ENCODE assay signal across 8 mouse cellular contexts in the genomic region with DNA sequence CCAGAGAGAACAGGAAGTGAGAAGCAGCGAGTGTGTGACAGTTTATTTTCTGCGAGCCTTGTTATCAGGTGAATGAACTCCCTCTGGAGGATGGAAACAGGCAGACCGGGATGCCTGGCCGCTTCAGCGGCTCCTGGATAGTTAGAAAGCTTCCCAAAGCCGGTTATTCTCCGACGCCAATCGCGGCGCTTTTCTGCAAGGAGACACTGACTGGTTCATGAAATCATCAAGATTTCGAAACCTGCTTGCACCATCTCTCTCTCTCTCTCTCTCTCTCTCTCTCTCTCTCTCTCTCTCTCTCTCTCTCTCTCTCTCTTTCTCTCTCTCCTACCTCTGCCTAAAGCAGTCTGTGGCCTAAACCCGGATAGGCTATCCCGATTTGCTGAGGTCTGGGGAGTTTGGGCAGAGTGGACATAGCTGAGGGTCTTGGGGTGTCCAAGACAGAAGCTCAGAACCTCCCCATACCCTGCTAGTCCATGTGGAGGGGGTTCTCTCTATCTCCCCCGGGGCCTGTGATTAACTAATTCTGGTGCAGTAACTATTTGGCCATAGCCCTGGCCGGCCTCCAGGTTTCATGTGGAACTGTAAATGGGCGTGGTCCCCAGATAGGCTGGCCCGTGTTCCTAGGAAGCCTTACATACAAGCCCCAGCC. TPM values are rescaled to one million over a fixed set of nuclear protein-coding genes. Genes with fewer than 3 reads are reported as not detected.
DNase-seq lines count a peak whose midpoint lies in the region; ATAC-seq and TF ChIP-seq lines count a peak whose summit lies in the region.

No protein-coding gene starts in this region.

- under 1% methylated on average over 18 of the region's 18 CpGs for WGBS in heart, embryonic 14.5 days
- WGBS in kidney, embryonic 16.5 days = 7% methylated on average over 18 of the region's 18 CpGs
- 1% methylated on average over 18 of the region's 18 CpGs for WGBS in lung, embryonic 16.5 days

- peak; percentile 78 for ATAC-seq in Patski
- ATAC-seq in heart, embryonic 14.5 days (ENCODE audit: insufficient number of reproducible peaks, insufficient read depth, low FRiP score, low read depth) = peak; percentile 77
- ATAC-seq in kidney, embryonic 16.5 days (ENCODE audit: low FRiP score, low TSS enrichment) = 0 out of 2 replicates have a peak, but pooled peaks have one; percentile 42
- ATAC-seq in lung, embryonic 16.5 days (ENCODE audit: low read depth) = peak; percentile 68
- peak; percentile 28 for ATAC-seq in neutrophil, adult 5-6 weeks (ENCODE audit: extremely low read depth, insufficient number of reproducible peaks, low FRiP score, poor library complexity, severe bottlenecking)

- DNase-seq in B cell, adult 2 months = peak; percentile 66 to 68
- DNase-seq in Patski (ENCODE audit: low read depth, low spot score) = no peak
- DNase-seq in thymus, postnatal 36 days = peak; percentile 72 to 74

- H3K4me3 ChIP-seq in embryonic fibroblast, embryonic 13.5 days (ENCODE audit: insufficient read depth, low read length) = no peak overlapping the region
- H3K4me3 ChIP-seq in heart, embryonic 14.5 days (ENCODE audit: control insufficient read depth in 1 of 2, insufficient read depth in 1 of 2, low read depth in 1 of 2, low read length in 2 of 2) = peak overlapping the region; percentile 42
- peak overlapping the region; percentile 42 for H3K4me3 ChIP-seq in kidney, embryonic 16.5 days (ENCODE audit: low read length)
- peak overlapping the region; percentile 41 for H3K4me3 ChIP-seq in lung, embryonic 16.5 days (ENCODE audit: low read length)

- H3K4me2 ChIP-seq in heart, embryonic 14.5 days (ENCODE audit: low read length) = peak overlapping the region; percentile 73
- peak overlapping the region; percentile 73 for H3K4me2 ChIP-seq in kidney, embryonic 16.5 days (replicated peaks; ENCODE audit: low read depth, low read length)
- H3K4me2 ChIP-seq in lung, embryonic 16.5 days (ENCODE audit: low read depth, low read length) = peak overlapping the region; percentile 54

- H3K27me3 ChIP-seq in Patski = no peaks in the 10 kb centered on the region
- H3K27me3 ChIP-seq in heart, embryonic 14.5 days (ENCODE audit: control insufficient read depth, insufficient read depth, low read length) = no peaks in the 10 kb centered on the region
- H3K27me3 ChIP-seq in kidney, embryonic 16.5 days (ENCODE audit: insufficient read depth, low read length) = no peaks in the 10 kb centered on the region
- no peaks in the 10 kb centered on the region for H3K27me3 ChIP-seq in lung, embryonic 16.5 days (ENCODE audit: control insufficient read depth, insufficient read depth, low read depth, low read length)

- no peaks in the 10 kb centered on the region for H3K36me3 ChIP-seq in heart, embryonic 14.5 days (ENCODE audit: control insufficient read depth, insufficient read depth, low read length)
- no peaks in the 10 kb centered on the region for H3K36me3 ChIP-seq in kidney, embryonic 16.5 days (ENCODE audit: insufficient read depth, low read length)
- H3K36me3 ChIP-seq in lung, embryonic 16.5 days (ENCODE audit: control insufficient read depth, insufficient read depth, low read length) = no peaks in the 10 kb centered on the region

- H3K4me1 ChIP-seq in embryonic fibroblast, embryonic 13.5 days (ENCODE audit: control insufficient read depth, insufficient read depth, low read length) = no peaks in the 10 kb centered on the region; the same call in 1 of the 2 replicates
- peaks cover 17 to 34% of the 10 kb centered on the region in 2 experiments for H3K4me1 ChIP-seq in heart, embryonic 14.5 days (ENCODE audit: control insufficient read depth in 2 of 2, insufficient read depth in 2 of 2, low read length in 2 of 2)
- peaks cover 44% of the 10 kb centered on the region for H3K4me1 ChIP-seq in kidney, embryonic 16.5 days (ENCODE audit: insufficient read depth, low read length)
- H3K4me1 ChIP-seq in lung, embryonic 16.5 days (replicated peaks; ENCODE audit: control insufficient read depth, insufficient read depth, low read length) = peaks cover 38% of the 10 kb centered on the region

- CTCF ChIA-PET in Patski (lab: Charles Lee) = interaction anchor here (1.0 to 1.7 kb wide), 4 partner anchors 9 to 186 kb away, joined by 3 to 6 read pairs (median 4); no protein-coding TSS in a partner anchor

- no peak for TF ChIP-seq POLR2A in embryonic fibroblast, embryonic 13.5 days (IDR thresholded peaks at IDR 0.05; ENCODE audit: low read depth, low read length)

- POLR2A ChIA-PET in Patski (lab: Charles Lee) = interaction anchor here (0.6 to 1.3 kb wide), 4 partner anchors 16 to 146 kb away, joined by 3 to 5 read pairs (median 4); no protein-coding TSS in a partner anchor

- H3K9me3 ChIP-seq in heart, embryonic 14.5 days (ENCODE audit: control insufficient read depth, low read length) = no peaks in the 10 kb centered on the region
- no peaks in the 10 kb centered on the region for H3K9me3 ChIP-seq in kidney, embryonic 16.5 days (ENCODE audit: low read length)
- no peaks in the 10 kb centered on the region for H3K9me3 ChIP-seq in lung, embryonic 16.5 days (ENCODE audit: control insufficient read depth, low read length)

- TF ChIP-seq CTCF in Patski (IDR thresholded peaks at IDR 0.05) = peak; percentile 64
- TF ChIP-seq CTCF in embryonic fibroblast, embryonic 13.5 days (IDR thresholded peaks at IDR 0.05; ENCODE audit: borderline replicate concordance, insufficient read depth, low read length) = no peak

- in situ Hi-C loops in Patski (cut with MboI; ENCODE audit: low pct_unique_long_range_greater_than_20kb) = no loop called here

- peak overlapping the region; percentile 66 for H3K9ac ChIP-seq in heart, embryonic 14.5 days (ENCODE audit: low read length)
- peak overlapping the region; percentile 61 for H3K9ac ChIP-seq in kidney, embryonic 16.5 days (replicated peaks; ENCODE audit: low read length)
- H3K9ac ChIP-seq in lung, embryonic 16.5 days (ENCODE audit: low read length) = peak overlapping the region; percentile 62

- H3K27ac ChIP-seq in embryonic fibroblast, embryonic 13.5 days (ENCODE audit: insufficient read depth, low read length) = peak overlapping the region; percentile 72
- peak overlapping the region; percentile 90 to 92 for H3K27ac ChIP-seq in heart, embryonic 14.5 days (replicated peaks in 1 of 2; ENCODE audit: control insufficient read depth in 1 of 2, insufficient read depth in 1 of 2, low read depth in 2 of 2, low read length in 2 of 2)
- H3K27ac ChIP-seq in kidney, embryonic 16.5 days (ENCODE audit: low read length) = peak overlapping the region; percentile 52
- peak overlapping the region; percentile 94 for H3K27ac ChIP-seq in lung, embryonic 16.5 days (ENCODE audit: low read length)

RNA-seq across cellular contexts. Expression of a gene that starts 7.3 kb away (rescaled TPM):
- 26.7 TPM for polyA plus RNA-seq in Patski (2021)
- polyA plus RNA-seq in embryonic fibroblast, embryonic 13.5 days (2011; ENCODE audit: insufficient read length, low read depth, missing spikeins) = 13.0 and 13.2 TPM in 2 replicates
- polyA plus RNA-seq in heart, embryonic 14.5 days (2014; fragmentation: Nextera tagmentation; extraction: Ambion mirVana) = 3.3 and 3.4 TPM in 2 replicates
- polyA plus RNA-seq in kidney, embryonic 16.5 days (2015; fragmentation: Nextera tagmentation; extraction: Ambion mirVana) = 4.4 and 5.1 TPM in 2 replicates
- polyA plus RNA-seq in lung, embryonic 16.5 days (2015; fragmentation: Nextera tagmentation; extraction: Ambion mirVana) = 5.2 and 6.1 TPM in 2 replicates
- 76.0 and 83.2 TPM in 2 replicates for total RNA-seq in neutrophil, adult 5-6 weeks (2017)

Comparison
In these comparisons a context has a peak if more than half of its experiments do, and no peak if none do; other contexts are left out.
1. ATAC-seq: peak in every context shown above with its lines; median percentile 78 in Patski; 77 in heart, embryonic 14.5 days; 68 in lung, embryonic 16.5 days; 42 in kidney, embryonic 16.5 days; 28 in neutrophil, adult 5-6 weeks.